ENCODE assay signal across 9 mouse cellular contexts in genomic region chr14:57529086-57529785, GRCm38 (mm10). TPM values are rescaled to one million over a fixed set of nuclear protein-coding genes. Genes with fewer than 3 reads are reported as not detected.
DNase-seq lines count a peak whose midpoint lies in the region; ATAC-seq lines count a peak whose summit lies in the region.
"Had no signal": no experiment of that assay in that cellular context is flagged by ENCODE, and none has a peak within 500 bp of the region (broad histone marks: within the 10 kb centered on the region; RNA-seq: fewer than 3 reads in every experiment).

No protein-coding gene starts in this region.

- 0 out of 2 replicates have a peak overlapping the region, but pooled peaks have one; percentile 12 for H3K9ac ChIP-seq in midbrain, embryonic 14.5 days (replicated peaks; ENCODE audit: low read length)
- no peak overlapping the region for H3K9ac ChIP-seq in midbrain, embryonic 13.5 days (replicated peaks)
- H3K9ac ChIP-seq in forebrain, embryonic 11.5 days (ENCODE audit: low read length) = no peak overlapping the region
- H3K9ac ChIP-seq: limb, embryonic 12.5 days had no signal

- no peak for ATAC-seq in midbrain, embryonic 14.5 days (ENCODE audit: low FRiP score, low TSS enrichment)
- ATAC-seq in midbrain, embryonic 13.5 days = no peak
- no peak for ATAC-seq in forebrain, embryonic 11.5 days (replicated peaks; ENCODE audit: low FRiP score)

- no peak overlapping the region for H3K4me2 ChIP-seq in midbrain, embryonic 14.5 days (ENCODE audit: low read length)
- H3K4me2 ChIP-seq in midbrain, embryonic 13.5 days (replicated peaks) = no peak overlapping the region
- H3K4me2 ChIP-seq in forebrain, embryonic 11.5 days (ENCODE audit: low read depth, low read length, severe bottlenecking) = no peak overlapping the region
- H3K4me2 ChIP-seq: limb, embryonic 12.5 days had no signal

- intact Hi-C loops in heart, postnatal 25 days (cut with DNase I) = no loop called here

- no peaks in the 10 kb centered on the region for H3K36me3 ChIP-seq in midbrain, embryonic 14.5 days (ENCODE audit: control insufficient read depth, insufficient read depth, low read length)
- H3K36me3 ChIP-seq in midbrain, embryonic 13.5 days = no peaks in the 10 kb centered on the region
- H3K36me3 ChIP-seq in forebrain, embryonic 11.5 days (ENCODE audit: control insufficient read depth, insufficient read depth, low read length) = no peaks in the 10 kb centered on the region
- H3K36me3 ChIP-seq: limb, embryonic 12.5 days had no signal

- no peak overlapping the region for H3K27ac ChIP-seq in midbrain, embryonic 14.5 days (replicated peaks; ENCODE audit: low read depth, low read length)
- H3K27ac ChIP-seq in midbrain, embryonic 13.5 days = no peak overlapping the region
- no peak overlapping the region for H3K27ac ChIP-seq in forebrain, embryonic 11.5 days (ENCODE audit: low read depth, low read length)
- H3K27ac ChIP-seq: limb, embryonic 12.5 days had no signal

- peak; percentile 87 to 92 for DNase-seq in adrenal gland, adult (ENCODE audit: inconsistent age in 2 of 2, low spot score in 1 of 2)
- no peak for DNase-seq in adrenal gland, postnatal 4 days (ENCODE audit: low spot score in 2 of 2)
- DNase-seq in midbrain, embryonic 14.5 days = no peak
- peak; percentile 56 for DNase-seq in heart, postnatal 25 days (ENCODE audit: low spot score)
- DNase-seq in skeletal muscle tissue, adult 2 months (ENCODE audit: low read depth, low spot score) = peak; percentile 73
- DNase-seq in forebrain, embryonic 11.5 days (ENCODE audit: low spot score) = no peak
- DNase-seq in urinary bladder, adult 2 months (ENCODE audit: low spot score) = no peak

- H3K4me3 ChIP-seq in midbrain, embryonic 14.5 days (replicated peaks; ENCODE audit: low read depth, low read length) = no peak overlapping the region
- H3K4me3 ChIP-seq in midbrain, embryonic 13.5 days (replicated peaks) = no peak overlapping the region
- H3K4me3 ChIP-seq in forebrain, embryonic 11.5 days (ENCODE audit: low read depth, low read length) = no peak overlapping the region
- H3K4me3 ChIP-seq: limb, embryonic 12.5 days had no signal

- no peaks in the 10 kb centered on the region for H3K9me3 ChIP-seq in midbrain, embryonic 14.5 days (ENCODE audit: control insufficient read depth, low read length)
- H3K9me3 ChIP-seq in midbrain, embryonic 13.5 days = no peaks in the 10 kb centered on the region
- no peaks in the 10 kb centered on the region for H3K9me3 ChIP-seq in forebrain, embryonic 11.5 days (ENCODE audit: control insufficient read depth, low read length)
- H3K9me3 ChIP-seq: limb, embryonic 12.5 days had no signal

- 59% methylated on average over 10 of the region's 10 CpGs for WGBS in midbrain, embryonic 14.5 days
- 49% methylated on average over 10 of the region's 10 CpGs for WGBS in midbrain, embryonic 13.5 days
- 63% methylated on average over 10 of the region's 10 CpGs for WGBS in forebrain, embryonic 11.5 days

- H3K27me3 ChIP-seq in midbrain, embryonic 14.5 days (ENCODE audit: control insufficient read depth, insufficient read depth, low read length) = no peaks in the 10 kb centered on the region; the same call in 1 of the 2 replicates
- H3K27me3 ChIP-seq in midbrain, embryonic 13.5 days = peaks cover 21% of the 10 kb centered on the region
- peaks cover 16% of the 10 kb centered on the region for H3K27me3 ChIP-seq in forebrain, embryonic 11.5 days (ENCODE audit: control insufficient read depth, insufficient read depth, low read length)

- peaks cover 10% of the 10 kb centered on the region for H3K4me1 ChIP-seq in midbrain, embryonic 14.5 days (ENCODE audit: control insufficient read depth, insufficient read depth, low read length)
- peaks cover 28% of the 10 kb centered on the region for H3K4me1 ChIP-seq in midbrain, embryonic 13.5 days (replicated peaks)
- 0 out of 2 replicates have a peak, but pooled peaks cover 3% of the 10 kb centered on the region for H3K4me1 ChIP-seq in forebrain, embryonic 11.5 days (replicated peaks; ENCODE audit: control insufficient read depth, insufficient read depth, low read length)

RNA-seq across cellular contexts. Expression of gene Il17d, which starts 4.7 kb away (rescaled TPM):
- 1 to 10 TPM; 4.7 to 4.8 TPM for total RNA-seq in adrenal gland, postnatal 4 days (2021)
- polyA plus RNA-seq in midbrain, embryonic 14.5 days (2014; fragmentation: Nextera tagmentation; extraction: Ambion mirVana) = 3.2 and 7.1 TPM in 2 replicates
- 2.6 and 4.4 TPM in 2 replicates for polyA plus RNA-seq in midbrain, embryonic 13.5 days (2015; fragmentation: Nextera tagmentation; extraction: Ambion mirVana)
- total RNA-seq in heart, postnatal 25 days (2021) = 1 to 10 TPM; 3.2 to 3.8 TPM
- 1.1 and 1.3 TPM in 2 replicates for polyA plus RNA-seq in forebrain, embryonic 11.5 days (2014; fragmentation: Nextera tagmentation; extraction: Ambion mirVana)
- polyA plus RNA-seq in urinary bladder, adult 2 months (2012; rRNA removed) = 19.3 and 21.4 TPM in 2 replicates

RNA-seq across cellular contexts. Expression of gene Eef1akmt1, which starts 42.2 kb away (rescaled TPM):
- total RNA-seq in adrenal gland, postnatal 4 days (2021) = 10 to 100 TPM; 24.5 to 29.4 TPM
- 101 and 104 TPM in 2 replicates for polyA plus RNA-seq in midbrain, embryonic 14.5 days (2014; fragmentation: Nextera tagmentation; extraction: Ambion mirVana)
- polyA plus RNA-seq in midbrain, embryonic 13.5 days (2015; fragmentation: Nextera tagmentation; extraction: Ambion mirVana) = 88.9 and 89.0 TPM in 2 replicates
- 10 to 100 TPM; 29.6 to 30.2 TPM for total RNA-seq in heart, postnatal 25 days (2021)
- 79.4 and 86.5 TPM in 2 replicates for polyA plus RNA-seq in forebrain, embryonic 11.5 days (2014; fragmentation: Nextera tagmentation; extraction: Ambion mirVana)
- 30.9 and 34.9 TPM in 2 replicates for polyA plus RNA-seq in urinary bladder, adult 2 months (2012; rRNA removed)

Comparison
In these comparisons a context has a peak if more than half of its experiments do, and no peak if none do; other contexts are left out.
1. DNase-seq: peak in adrenal gland, adult (2 of 2), heart, postnatal 25 days (single experiment) and skeletal muscle tissue, adult 2 months (single experiment); none in adrenal gland, postnatal 4 days (0 of 2), midbrain, embryonic 14.5 days (single experiment), forebrain, embryonic 11.5 days (single experiment) and urinary bladder, adult 2 months (single experiment).